Mouse (Mus musculus) common myeloid progenitor, adult 5-6 weeks (primary cell): ENCODE data around the gene Ctnna3. TPM values are rescaled to one million over a fixed set of nuclear protein-coding genes. Genes with fewer than 3 reads are reported as not detected.
A peak's percentile ranks its signal among the peaks of the same experiment; 100 is the strongest.

Source experiments
- ATAC-seq: replicated peaks from 2 replicates; pipeline ENCODE4 v1.8.0; 2016; ENCODE audit warnings: low read depth, mild to moderate bottlenecking, moderate TSS enrichment, inconsistent platforms; ENCODE audit not compliant: poor library complexity, severe bottlenecking
- total RNA-seq: library from RNA; stranded (forward); fragments of 200-1000, 187-1606 nt; gene quantifications from 2 replicates; pipeline ENCODE4 v1.2.3, GENCODE M21; 2017

The Ctnna3 gene
- total RNA-seq, 1 experiment from 2014 or later: not detected

GRCm38 (mm10) chr10:63423591-63424474, 6.1 kb upstream of the Ctnna3 start:
- ATAC-seq: 0 out of 2 replicates have a peak, but pooled peaks have one; percentile 20

DNA sequence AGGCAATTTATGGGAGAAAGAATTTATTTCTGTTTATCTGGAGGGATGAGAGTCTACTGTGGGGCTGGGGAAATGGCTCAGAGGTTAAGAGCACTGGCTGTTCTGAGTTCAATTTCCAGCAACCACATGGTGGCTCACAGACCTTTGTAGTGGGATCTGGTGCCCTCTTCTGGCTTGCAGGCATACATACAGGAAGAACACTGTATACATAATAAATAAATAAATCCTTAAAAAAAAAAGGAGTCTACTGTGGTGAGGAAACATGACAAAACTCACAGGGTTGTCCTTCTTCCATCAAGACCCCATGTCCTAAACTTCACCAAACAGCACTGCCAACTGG, 5.5 kb upstream of the Ctnna3 start:
- ATAC-seq: no peak

- no peak for ATAC-seq
Measured at GRCm38 (mm10) chr10:63427146-63427545, 2.8 kb upstream of the Ctnna3 start.

- ATAC-seq: peak; percentile 31
Measured at GRCm38 (mm10) chr10:63428243-63429022, 1.5 kb upstream of the Ctnna3 start.

GRCm38 (mm10) chr10:63429023-63429340, 916 bp upstream of the Ctnna3 start:
- no peak for ATAC-seq

- peak; percentile 83 for ATAC-seq
Measured at GRCm38 (mm10) chr10:63429380-63429779, 518 bp upstream of the Ctnna3 start.

DNA sequence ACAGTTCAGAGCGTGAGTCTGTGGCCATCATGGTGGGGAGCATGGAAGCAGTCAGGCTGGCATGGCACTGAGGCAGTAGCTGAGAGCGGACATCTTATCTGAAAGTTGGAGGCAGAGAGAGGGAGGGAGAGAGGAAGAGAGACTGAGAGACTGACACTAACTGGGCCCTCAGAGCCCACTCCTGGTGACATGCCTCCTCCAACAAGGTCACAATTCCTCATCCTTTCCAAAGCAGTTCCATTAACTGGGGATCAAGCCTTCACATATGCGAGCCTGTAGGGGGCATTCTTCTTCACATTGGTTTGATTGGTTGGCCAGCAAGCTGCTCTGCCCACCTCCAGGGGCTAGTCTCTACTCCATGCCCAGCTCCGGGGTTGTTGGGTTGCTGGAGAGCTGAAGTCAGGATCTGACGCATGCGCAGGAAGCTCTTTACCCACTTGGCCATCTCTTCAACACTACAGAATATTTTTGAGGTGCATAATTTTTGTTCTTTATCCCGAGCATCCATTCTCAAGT, 1.4 kb downstream of the Ctnna3 start:
- ATAC-seq: no peak

DNA sequence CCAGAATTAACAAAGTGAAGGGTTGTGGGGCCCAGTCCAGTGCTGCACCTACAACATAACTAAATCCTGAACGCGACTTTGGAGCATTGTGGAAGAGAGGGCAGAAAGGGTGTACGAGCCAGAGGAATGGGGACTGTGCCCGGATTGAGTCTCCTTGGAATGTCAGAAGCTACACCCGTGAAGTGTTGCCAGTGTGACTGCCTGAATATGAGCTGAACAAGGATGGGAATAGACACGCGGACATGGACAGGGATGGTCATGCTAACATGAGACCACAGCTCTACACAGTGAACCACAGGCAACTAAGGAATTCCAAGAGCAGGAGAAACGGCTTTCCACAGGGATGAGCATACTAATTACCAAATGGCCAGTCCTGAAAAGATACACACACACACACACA, 2.2 kb downstream of the Ctnna3 start:
- ATAC-seq: no peak

DNA sequence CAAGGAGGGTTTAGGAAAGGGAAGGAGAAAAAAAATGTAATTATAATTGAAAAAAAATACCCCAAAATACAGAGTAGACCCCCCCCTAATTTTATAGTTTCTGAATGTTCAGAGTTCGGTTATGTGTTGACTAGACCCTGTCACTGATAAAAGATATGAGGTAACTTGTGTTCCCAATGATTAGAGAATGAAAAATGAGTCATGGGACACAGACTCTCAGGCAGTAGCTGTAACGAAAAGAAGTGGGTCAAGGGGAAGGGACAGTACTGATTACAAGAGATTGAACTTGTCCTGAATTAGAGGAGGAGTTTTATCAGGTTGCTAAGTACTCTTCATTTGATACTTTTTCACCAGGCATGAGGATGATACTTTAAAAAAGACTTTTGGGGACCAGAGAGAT, 3.0 kb downstream of the Ctnna3 start:
- no peak for ATAC-seq

GRCm38 (mm10) chr10:63438736-63439262, 8.9 kb downstream of the Ctnna3 start:
- ATAC-seq: no peak

GRCm38 (mm10) chr10:63439694-63440228, 9.9 kb downstream of the Ctnna3 start:
- 0 out of 2 replicates have a peak, but pooled peaks have one; percentile 25 for ATAC-seq

- ATAC-seq: peak; percentile 36; the same call in 1 of the 2 replicates
Measured at GRCm38 (mm10) chr10:63444602-63445387, 14.9 kb downstream of the Ctnna3 start.

GRCm38 (mm10) chr10:63453926-63454325, 24.0 kb downstream of the Ctnna3 start:
- no peak for ATAC-seq

DNA sequence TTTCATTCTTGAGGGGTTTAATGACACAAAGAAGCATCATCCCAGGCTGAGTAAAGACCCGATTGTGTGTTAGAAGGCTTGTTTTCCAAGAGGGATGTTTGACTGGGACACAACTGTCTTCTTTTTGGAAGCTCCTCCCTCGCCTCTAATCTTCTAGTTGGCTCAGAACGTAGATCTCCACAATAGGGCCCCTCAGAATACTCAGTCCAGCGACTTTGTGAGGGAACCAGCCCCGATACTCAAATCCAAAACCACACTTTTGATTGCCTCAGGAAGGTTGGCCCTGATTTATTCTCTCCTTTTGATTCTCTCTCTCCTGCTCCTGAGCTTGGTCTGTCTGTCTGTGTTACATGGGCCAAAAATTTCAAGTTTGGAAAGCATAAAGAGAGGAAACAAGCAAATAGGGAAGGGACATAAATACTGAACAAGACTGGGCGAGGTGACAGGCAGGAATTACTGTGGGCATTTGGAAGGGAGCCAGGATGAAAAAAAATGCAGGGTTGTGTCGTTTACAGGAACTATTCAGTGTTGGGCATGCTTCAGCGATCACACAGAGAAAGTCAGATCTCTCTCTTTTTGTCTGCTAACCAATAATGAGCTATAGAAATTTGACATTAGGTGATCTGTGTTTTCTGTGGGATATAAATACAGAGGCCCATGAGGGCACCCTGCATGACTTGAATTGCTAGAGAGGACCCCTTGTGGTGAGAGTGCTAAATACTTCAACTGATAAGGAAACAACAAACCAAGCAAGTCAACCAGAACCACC, 25.4 kb downstream of the Ctnna3 start:
- peak; percentile 68; the same call in 1 of the 2 replicates for ATAC-seq

- ATAC-seq: no peak
Measured at GRCm38 (mm10) chr10:63457292-63458128, 27.6 kb downstream of the Ctnna3 start.

DNA sequence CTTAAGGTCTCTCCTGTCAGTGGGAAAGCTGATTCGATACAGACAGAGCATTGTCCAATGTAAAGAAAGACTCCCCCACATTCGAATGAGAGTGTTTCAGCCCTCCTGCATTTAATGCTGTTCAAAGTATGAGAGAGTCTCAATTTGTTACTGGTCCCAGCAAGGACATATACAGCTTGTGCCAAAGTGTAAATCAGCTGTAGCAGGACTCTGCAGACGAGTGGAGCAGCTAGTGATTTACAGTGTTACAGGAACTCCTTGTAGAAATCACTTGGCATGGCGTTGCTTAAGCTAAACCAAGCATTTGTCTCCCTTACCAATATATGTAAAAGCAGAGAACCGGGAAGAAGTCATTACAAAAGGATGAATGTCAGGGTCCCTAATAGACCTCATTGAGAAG, 31.0 kb downstream of the Ctnna3 start:
- ATAC-seq: no peak

- no peak for ATAC-seq
Measured at GRCm38 (mm10) chr10:63472473-63472872, 42.6 kb downstream of the Ctnna3 start.

DNA sequence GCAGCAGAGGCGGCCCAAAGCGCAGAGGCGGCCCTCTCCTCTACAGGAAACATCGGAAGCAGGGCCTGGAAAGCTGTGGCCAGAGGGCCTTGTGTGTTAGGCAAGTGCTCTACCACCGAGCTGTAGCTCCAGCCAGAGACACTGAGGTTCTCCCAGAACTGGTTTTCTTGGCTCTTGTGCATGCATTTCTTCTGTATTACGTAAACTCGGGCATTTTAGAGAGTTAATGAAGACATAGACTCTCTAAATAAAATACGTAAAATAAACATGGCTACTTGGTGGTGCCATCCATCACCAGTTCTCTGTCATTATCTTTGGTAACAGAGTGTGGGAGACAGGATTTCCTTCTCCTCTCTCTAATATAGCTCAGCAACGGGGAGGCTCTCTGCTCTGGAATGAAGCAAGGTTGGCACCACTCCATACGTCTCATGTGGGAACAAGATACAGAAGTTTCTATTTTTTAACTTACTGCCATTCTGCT, 46.3 kb downstream of the Ctnna3 start:
- peak; percentile 83 for ATAC-seq
